Mouse (Mus musculus): ENCODE results near the gene 4632433K11Rik. TPM values are rescaled to one million over a fixed set of nuclear protein-coding genes. Genes with fewer than 3 reads are reported as not detected.

Gene 4632433K11Rik
- polyA plus RNA-seq, 1 experiment from 2014 or later = not detected

DNA sequence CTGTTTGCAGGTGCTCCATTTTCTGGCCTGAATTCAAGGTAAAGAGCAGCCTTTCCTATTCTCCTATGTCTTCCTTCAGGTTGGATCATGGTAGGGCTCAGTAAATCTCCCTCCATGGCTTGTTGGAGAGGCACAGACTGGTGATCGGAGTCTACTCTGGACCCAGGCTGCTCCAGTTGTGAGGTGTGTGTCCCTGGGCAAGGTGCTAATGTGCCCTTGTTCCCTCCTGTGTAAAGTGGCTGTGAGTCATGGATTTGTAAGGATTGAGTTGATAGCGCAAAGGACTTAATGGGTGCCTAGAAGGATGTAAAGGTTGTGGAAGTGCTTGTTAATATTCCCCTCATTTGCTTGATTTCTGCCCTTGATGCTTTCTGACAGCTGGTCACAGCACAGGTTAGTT lies 48.0 kb downstream of the 4632433K11Rik start:
- DNase-seq (no peak), ATAC-seq (ENCODE audit: low FRiP score, low TSS enrichment) (no peak)
- Histone ChIP-seq H3K36me3 (ENCODE audit: control insufficient read depth, insufficient read depth, low read length) (peaks cover 51% of the 10 kb centered on the region), H3K4me3 (replicated peaks; ENCODE audit: low read depth, low read length) (no peak overlapping the region), H3K9me3 (ENCODE audit: control insufficient read depth, low read length) (no peaks in the 10 kb centered on the region), H3K27ac (replicated peaks; ENCODE audit: low read depth, low read length) (no peak overlapping the region), H3K4me1 (ENCODE audit: control insufficient read depth, insufficient read depth, low read length) (peaks cover 21% of the 10 kb centered on the region), H3K9ac (replicated peaks; ENCODE audit: low read length) (no peak overlapping the region), H3K4me2 (ENCODE audit: low read length) (peak overlapping the region; percentile 86), H3K27me3 (ENCODE audit: control insufficient read depth, insufficient read depth, low read length) (no peaks in the 10 kb centered on the region)
- 95% methylated on average over 2 of the region's 2 CpGs for WGBS

DNA sequence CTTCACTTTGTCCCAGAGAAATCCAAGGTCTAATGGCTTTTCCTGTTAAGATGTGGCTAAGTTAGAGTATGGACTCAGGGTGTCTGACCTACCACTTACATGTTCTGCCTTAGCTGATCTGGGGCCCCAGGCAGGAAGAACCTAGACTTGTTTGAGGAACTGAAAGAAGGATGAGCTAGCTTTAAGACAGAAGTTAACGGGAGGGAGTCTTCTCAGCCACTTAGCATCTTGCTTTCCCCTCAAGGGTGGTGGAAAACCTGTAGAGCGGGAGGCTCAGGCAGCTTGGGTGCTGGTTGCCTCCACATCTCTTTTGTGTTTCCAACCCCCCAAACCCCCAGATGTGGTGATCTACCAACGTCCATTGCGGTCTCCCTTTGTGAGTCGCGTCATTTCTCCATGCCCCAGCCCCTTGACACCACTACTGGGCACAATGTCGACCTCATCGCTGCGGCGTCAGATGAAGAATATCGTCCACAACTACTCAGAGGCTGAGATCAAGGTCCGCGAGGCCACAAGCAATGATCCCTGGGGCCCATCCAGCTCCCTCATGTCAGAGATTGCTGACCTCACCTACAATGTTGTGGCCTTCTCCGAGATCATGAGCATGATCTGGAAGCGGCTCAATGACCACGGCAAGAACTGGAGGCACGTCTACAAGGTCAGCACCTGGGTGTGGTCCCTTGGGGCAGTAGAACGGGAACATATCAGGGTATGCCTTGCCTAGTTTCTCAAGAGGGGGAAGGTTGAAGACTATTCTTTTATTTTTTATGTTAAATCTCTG lies 49.6 kb downstream of the 4632433K11Rik start:
- 95% methylated on average over 18 of the region's 18 CpGs for WGBS
- Histone ChIP-seq H3K9ac (replicated peaks; ENCODE audit: low read length) (no peak overlapping the region), H3K27ac (replicated peaks; ENCODE audit: low read depth, low read length) (no peak overlapping the region), H3K4me2 (ENCODE audit: low read length) (no peak overlapping the region), H3K27me3 (ENCODE audit: control insufficient read depth, insufficient read depth, low read length) (no peaks in the 10 kb centered on the region), H3K36me3 (ENCODE audit: control insufficient read depth, insufficient read depth, low read length) (peaks cover 38% of the 10 kb centered on the region), H3K4me3 (replicated peaks; ENCODE audit: low read depth, low read length) (no peak overlapping the region), H3K4me1 (ENCODE audit: control insufficient read depth, insufficient read depth, low read length) (peaks cover 21% of the 10 kb centered on the region), H3K9me3 (ENCODE audit: control insufficient read depth, low read length) (no peaks in the 10 kb centered on the region)
- ATAC-seq (ENCODE audit: low FRiP score, low TSS enrichment) (no peak), DNase-seq (no peak)

Other genes with a start within 250 kb of the 4632433K11Rik start
- 2.7 and 3.5 TPM in 2 replicates for gene Tmem238, start 244.5 kb upstream of the 4632433K11Rik start, polyA plus RNA-seq (2014; fragmentation: Nextera tagmentation; extraction: Ambion mirVana)
- 149 and 188 TPM in 2 replicates for gene Rpl28, start 241.2 kb upstream of the 4632433K11Rik start, polyA plus RNA-seq (2014; fragmentation: Nextera tagmentation; extraction: Ambion mirVana)
- gene Ube2s, start 221.5 kb upstream of the 4632433K11Rik start, polyA plus RNA-seq (2014; fragmentation: Nextera tagmentation; extraction: Ambion mirVana) = 290 and 338 TPM in 2 replicates
- 14.0 and 19.4 TPM in 2 replicates for gene Shisa7, start 189.4 kb upstream of the 4632433K11Rik start, polyA plus RNA-seq (2014; fragmentation: Nextera tagmentation; extraction: Ambion mirVana)
- gene Isoc2b, start 163.9 kb upstream of the 4632433K11Rik start, polyA plus RNA-seq (2014; fragmentation: Nextera tagmentation; extraction: Ambion mirVana) = 3.5 and 6.6 TPM in 2 replicates
- gene Isoc2a, start 157.0 kb upstream of the 4632433K11Rik start, polyA plus RNA-seq (2014; fragmentation: Nextera tagmentation; extraction: Ambion mirVana) = 0.43 and 0.54 TPM in 2 replicates
- 0.55 TPM in 1 of 2 replicates, not detected in the other for gene Gm36210, start 127.6 kb upstream of the 4632433K11Rik start, polyA plus RNA-seq (2014; fragmentation: Nextera tagmentation; extraction: Ambion mirVana)
- gene Zfp628, start 118.9 kb upstream of the 4632433K11Rik start, polyA plus RNA-seq (2014; fragmentation: Nextera tagmentation; extraction: Ambion mirVana) = 4.6 and 5.1 TPM in 2 replicates
- gene Nat14, start 112.1 kb upstream of the 4632433K11Rik start, polyA plus RNA-seq (2014; fragmentation: Nextera tagmentation; extraction: Ambion mirVana) = 24.0 and 28.9 TPM in 2 replicates
- gene Ssc5d, start 108.3 kb upstream of the 4632433K11Rik start, polyA plus RNA-seq (2014; fragmentation: Nextera tagmentation; extraction: Ambion mirVana) = 0.12 and 0.84 TPM in 2 replicates
- gene Sbk2, start 69.7 kb upstream of the 4632433K11Rik start, polyA plus RNA-seq (2014; fragmentation: Nextera tagmentation; extraction: Ambion mirVana) = not detected in 2 replicates
- 0.59 and 0.89 TPM in 2 replicates for gene Sbk3, start 63.0 kb upstream of the 4632433K11Rik start, polyA plus RNA-seq (2014; fragmentation: Nextera tagmentation; extraction: Ambion mirVana)
- gene Zfp579, start 38.0 kb upstream of the 4632433K11Rik start, polyA plus RNA-seq (2014; fragmentation: Nextera tagmentation; extraction: Ambion mirVana) = 69.3 and 76.5 TPM in 2 replicates
- gene Zfp524, start 19.7 kb upstream of the 4632433K11Rik start, polyA plus RNA-seq (2014; fragmentation: Nextera tagmentation; extraction: Ambion mirVana) = 8.4 and 9.4 TPM in 2 replicates
- 36.2 and 38.0 TPM in 2 replicates for gene Fiz1, start 19.4 kb upstream of the 4632433K11Rik start, polyA plus RNA-seq (2014; fragmentation: Nextera tagmentation; extraction: Ambion mirVana)
- gene Gm44973, start 18.6 kb upstream of the 4632433K11Rik start, polyA plus RNA-seq (2014; fragmentation: Nextera tagmentation; extraction: Ambion mirVana) = 1.3 TPM in 1 of 2 replicates, not detected in the other
- gene Zfp865, start 13.7 kb upstream of the 4632433K11Rik start, polyA plus RNA-seq (2014; fragmentation: Nextera tagmentation; extraction: Ambion mirVana) = 6.8 and 8.3 TPM in 2 replicates
- 47.0 and 63.6 TPM in 2 replicates for gene Ccdc106, start 13.6 kb upstream of the 4632433K11Rik start, polyA plus RNA-seq (2014; fragmentation: Nextera tagmentation; extraction: Ambion mirVana)
- 9.1 and 10.8 TPM in 2 replicates for gene Zfp784, start 4.3 kb downstream of the 4632433K11Rik start, polyA plus RNA-seq (2014; fragmentation: Nextera tagmentation; extraction: Ambion mirVana)
- gene Zfp580, start 17.4 kb downstream of the 4632433K11Rik start, polyA plus RNA-seq (2014; fragmentation: Nextera tagmentation; extraction: Ambion mirVana) = 104 and 105 TPM in 2 replicates
- gene U2af2, start 28.0 kb downstream of the 4632433K11Rik start, polyA plus RNA-seq (2014; fragmentation: Nextera tagmentation; extraction: Ambion mirVana) = 111 and 115 TPM in 2 replicates
- gene Epn1, start 46.1 kb downstream of the 4632433K11Rik start, polyA plus RNA-seq (2014; fragmentation: Nextera tagmentation; extraction: Ambion mirVana) = 104 and 119 TPM in 2 replicates
- not detected in 2 replicates for gene Rfpl4, start 82.8 kb downstream of the 4632433K11Rik start, polyA plus RNA-seq (2014; fragmentation: Nextera tagmentation; extraction: Ambion mirVana)
- gene Rasl2-9, start 91.8 kb downstream of the 4632433K11Rik start, polyA plus RNA-seq (2014; fragmentation: Nextera tagmentation; extraction: Ambion mirVana) = 0.36 and 0.41 TPM in 2 replicates
- gene Vmn1r55, start 115.6 kb downstream of the 4632433K11Rik start, polyA plus RNA-seq (2014; fragmentation: Nextera tagmentation; extraction: Ambion mirVana) = 0.01 TPM in 1 of 2 replicates, not detected in the other
- not detected in 2 replicates for gene Vmn1r56, start 162.6 kb downstream of the 4632433K11Rik start, polyA plus RNA-seq (2014; fragmentation: Nextera tagmentation; extraction: Ambion mirVana)
- not detected in 2 replicates for gene Vmn1r57, start 184.4 kb downstream of the 4632433K11Rik start, polyA plus RNA-seq (2014; fragmentation: Nextera tagmentation; extraction: Ambion mirVana)

Measured in midbrain, embryonic 14.5 days (tissue).